In the genomic region with DNA sequence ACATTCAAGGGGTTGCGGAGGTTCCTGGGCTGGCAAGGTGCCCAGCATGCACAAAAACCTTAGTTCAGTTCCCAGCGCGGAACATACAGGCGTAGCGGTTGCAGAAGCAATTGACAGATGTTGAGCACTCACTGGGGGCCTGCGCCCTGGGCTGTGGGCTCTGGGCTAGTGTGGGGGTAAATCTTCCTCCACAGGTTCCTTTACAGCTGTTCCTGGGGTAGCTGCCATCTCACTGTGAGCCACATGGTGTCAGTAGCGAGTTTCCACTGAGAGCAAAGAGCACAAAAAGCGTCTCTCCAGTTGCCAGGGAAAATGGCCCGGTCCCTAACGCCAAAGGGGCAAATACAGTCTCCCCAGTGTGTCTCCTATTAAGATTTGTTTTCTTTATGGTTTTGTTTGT, we compare ENCODE assay signal across 7 mouse cellular contexts. TPM values are rescaled to one million over a fixed set of nuclear protein-coding genes. Genes with fewer than 3 reads are reported as not detected.
DNase-seq lines count a peak whose midpoint lies in the region; ATAC-seq and TF ChIP-seq lines count a peak whose summit lies in the region.

No protein-coding gene starts in this region.

- H3K27me3 ChIP-seq in Patski: no peaks in the 10 kb centered on the region
- H3K27me3 ChIP-seq in forebrain, embryonic 16.5 days (replicated peaks; ENCODE audit: control insufficient read depth, insufficient read depth, low read length): peaks cover 3% of the 10 kb centered on the region; the same call in 1 of the 2 replicates
- H3K27me3 ChIP-seq in hindbrain, embryonic 15.5 days: no peaks in the 10 kb centered on the region
- H3K27me3 ChIP-seq in midbrain, embryonic 13.5 days: peaks cover 21% of the 10 kb centered on the region

- H3K36me3 ChIP-seq in forebrain, embryonic 16.5 days (ENCODE audit: control insufficient read depth, insufficient read depth): no peaks in the 10 kb centered on the region
- no peaks in the 10 kb centered on the region for H3K36me3 ChIP-seq in hindbrain, embryonic 15.5 days
- no peaks in the 10 kb centered on the region for H3K36me3 ChIP-seq in midbrain, embryonic 13.5 days

- WGBS in forebrain, embryonic 16.5 days: 5% methylated on average over 10 of the region's 10 CpGs
- 6% methylated on average over 10 of the region's 10 CpGs for WGBS in hindbrain, embryonic 15.5 days
- 9% methylated on average over 10 of the region's 10 CpGs for WGBS in midbrain, embryonic 13.5 days

- no peak for ATAC-seq in Patski
- peak; percentile 56 for ATAC-seq in forebrain, embryonic 16.5 days
- peak; percentile 47; the same call in 1 of the 2 replicates for ATAC-seq in hindbrain, embryonic 15.5 days (ENCODE audit: low FRiP score, low read depth)
- ATAC-seq in midbrain, embryonic 13.5 days: peak; percentile 53; the same call in 1 of the 2 replicates

- H3K9ac ChIP-seq in forebrain, embryonic 16.5 days (replicated peaks; ENCODE audit: low read depth, low read length): no peak overlapping the region
- H3K9ac ChIP-seq in hindbrain, embryonic 15.5 days: no peak overlapping the region
- no peak overlapping the region for H3K9ac ChIP-seq in midbrain, embryonic 13.5 days (replicated peaks)

- H3K4me1 ChIP-seq in forebrain, embryonic 16.5 days (replicated peaks; ENCODE audit: control insufficient read depth, insufficient read depth, low read length): peaks cover 15% of the 10 kb centered on the region
- H3K4me1 ChIP-seq in hindbrain, embryonic 15.5 days (replicated peaks): peaks cover 20% of the 10 kb centered on the region
- H3K4me1 ChIP-seq in midbrain, embryonic 13.5 days (replicated peaks): peaks cover 13% of the 10 kb centered on the region

- no peak overlapping the region for H3K27ac ChIP-seq in forebrain, embryonic 16.5 days (ENCODE audit: low read length)
- no peak overlapping the region for H3K27ac ChIP-seq in hindbrain, embryonic 15.5 days (replicated peaks)
- H3K27ac ChIP-seq in midbrain, embryonic 13.5 days: no peak overlapping the region

- POLR2A ChIA-PET in Patski (lab: Charles Lee): no interaction called here

- DNase-seq in Patski (ENCODE audit: low read depth, low spot score): no peak
- peak; percentile 66 for DNase-seq in c-Kit-positive CD71-positive TER-119-positive erythroid progenitor cells, embryonic 14.5 days (ENCODE audit: low spot score)
- peak; percentile 72 to 83 for DNase-seq in left cerebral cortex, adult 8-10 months (ENCODE audit: low spot score in 2 of 2)
- peak; percentile 52 to 73 for DNase-seq in spleen, adult 18-20 months

- peak; percentile 94 for TF ChIP-seq CTCF in Patski (IDR thresholded peaks at IDR 0.05)

- no peaks in the 10 kb centered on the region for H3K9me3 ChIP-seq in forebrain, embryonic 16.5 days (ENCODE audit: control insufficient read depth, low read length)
- no peaks in the 10 kb centered on the region for H3K9me3 ChIP-seq in hindbrain, embryonic 15.5 days
- H3K9me3 ChIP-seq in midbrain, embryonic 13.5 days: no peaks in the 10 kb centered on the region

- no peak overlapping the region for H3K4me2 ChIP-seq in forebrain, embryonic 16.5 days (ENCODE audit: low read length)
- peak overlapping the region; percentile 16; the same call in 1 of the 2 replicates for H3K4me2 ChIP-seq in hindbrain, embryonic 15.5 days
- no peak overlapping the region for H3K4me2 ChIP-seq in midbrain, embryonic 13.5 days (replicated peaks)

- no peak overlapping the region for H3K4me3 ChIP-seq in forebrain, embryonic 16.5 days (replicated peaks; ENCODE audit: low read length)
- H3K4me3 ChIP-seq in hindbrain, embryonic 15.5 days: no peak overlapping the region
- H3K4me3 ChIP-seq in midbrain, embryonic 13.5 days (replicated peaks): no peak overlapping the region

- CTCF ChIA-PET in Patski (lab: Charles Lee): interaction anchor here (0.8 to 5.0 kb wide), 8 partner anchors 13 to 107 kb away, joined by 3 to 45 read pairs (median 3); a partner anchor contains a TSS

- in situ Hi-C loops in Patski (cut with MboI; ENCODE audit: low pct_unique_long_range_greater_than_20kb): no loop called here

RNA-seq across cellular contexts. Expression of a gene that starts 0.8 kb away (rescaled TPM):
- 95.7 TPM for polyA plus RNA-seq in Patski (2021)
- polyA plus RNA-seq in forebrain, embryonic 16.5 days (2015; fragmentation: Nextera tagmentation; extraction: Ambion mirVana): 12.7 and 14.5 TPM in 2 replicates
- polyA plus RNA-seq in hindbrain, embryonic 15.5 days (2015; fragmentation: Nextera tagmentation; extraction: Ambion mirVana): 25.4 and 25.9 TPM in 2 replicates
- total RNA-seq in left cerebral cortex, adult 8-10 months (2022): 100 to 1,000 TPM; 194 to 239 (median 216) TPM
- polyA plus RNA-seq in midbrain, embryonic 13.5 days (2015; fragmentation: Nextera tagmentation; extraction: Ambion mirVana): 11.3 and 11.8 TPM in 2 replicates

RNA-seq across cellular contexts. Expression of a gene that starts 1.9 kb away (rescaled TPM):
- not detected for polyA plus RNA-seq in Patski (2021)
- not detected in 2 replicates for polyA plus RNA-seq in forebrain, embryonic 16.5 days (2015; fragmentation: Nextera tagmentation; extraction: Ambion mirVana)
- not detected in 2 replicates for polyA plus RNA-seq in hindbrain, embryonic 15.5 days (2015; fragmentation: Nextera tagmentation; extraction: Ambion mirVana)
- total RNA-seq in left cerebral cortex, adult 8-10 months (2022): not detected
- polyA plus RNA-seq in midbrain, embryonic 13.5 days (2015; fragmentation: Nextera tagmentation; extraction: Ambion mirVana): not detected in 2 replicates

RNA-seq across cellular contexts. Expression of a gene that starts 19.2 kb away (rescaled TPM):
- not detected for polyA plus RNA-seq in Patski (2021)
- 0.11 TPM in 1 of 2 replicates, not detected in the other for polyA plus RNA-seq in forebrain, embryonic 16.5 days (2015; fragmentation: Nextera tagmentation; extraction: Ambion mirVana)
- 0.06 and 0.09 TPM in 2 replicates for polyA plus RNA-seq in hindbrain, embryonic 15.5 days (2015; fragmentation: Nextera tagmentation; extraction: Ambion mirVana)
- total RNA-seq in left cerebral cortex, adult 8-10 months (2022): under 1 TPM in 1 of 4 experiments, not detected in 3; 0.19 TPM
- polyA plus RNA-seq in midbrain, embryonic 13.5 days (2015; fragmentation: Nextera tagmentation; extraction: Ambion mirVana): 0.07 and 0.24 TPM in 2 replicates

RNA-seq across cellular contexts. Expression of a gene that starts 42.3 kb away (rescaled TPM):
- 5.2 TPM for polyA plus RNA-seq in Patski (2021)
- 49.3 and 55.2 TPM in 2 replicates for polyA plus RNA-seq in forebrain, embryonic 16.5 days (2015; fragmentation: Nextera tagmentation; extraction: Ambion mirVana)
- polyA plus RNA-seq in hindbrain, embryonic 15.5 days (2015; fragmentation: Nextera tagmentation; extraction: Ambion mirVana): 55.9 and 56.2 TPM in 2 replicates
- total RNA-seq in left cerebral cortex, adult 8-10 months (2022): 10 to 100 TPM; 73.8 to 85.2 (median 77.1) TPM
- polyA plus RNA-seq in midbrain, embryonic 13.5 days (2015; fragmentation: Nextera tagmentation; extraction: Ambion mirVana): 45.3 and 46.4 TPM in 2 replicates

RNA-seq across cellular contexts. Expression of a gene that starts 55.3 kb away (rescaled TPM):
- polyA plus RNA-seq in Patski (2021): not detected
- polyA plus RNA-seq in forebrain, embryonic 16.5 days (2015; fragmentation: Nextera tagmentation; extraction: Ambion mirVana): 0.26 and 0.46 TPM in 2 replicates
- polyA plus RNA-seq in hindbrain, embryonic 15.5 days (2015; fragmentation: Nextera tagmentation; extraction: Ambion mirVana): 0.30 and 0.43 TPM in 2 replicates
- total RNA-seq in left cerebral cortex, adult 8-10 months (2022): under 1 TPM in 3 of 4 experiments, not detected in 1; 0.15 to 0.18 (median 0.17) TPM
- 0.32 and 0.40 TPM in 2 replicates for polyA plus RNA-seq in midbrain, embryonic 13.5 days (2015; fragmentation: Nextera tagmentation; extraction: Ambion mirVana)
